Mouse (Mus musculus): ENCODE results near the gene Pfkfb3. TPM values are rescaled to one million over a fixed set of nuclear protein-coding genes. Genes with fewer than 3 reads are reported as not detected.
"Not testable (repeated sequence)": the region's sequence is repeated elsewhere in the genome, so short reads cannot be mapped to it uniquely, and the experiment has no call there.

The Pfkfb3 gene
- polyA plus RNA-seq, 1 experiment from 2014 or later, result 12.6 TPM

GRCm38 (mm10) chr2:11551726-11552125 is 2.2 kb downstream of the Pfkfb3 start:
- WGBS, result 29% methylated on average over 1 of the region's 1 CpGs
- Histone ChIP-seq H3K4me3 (no peak overlapping the region), H3K27me3 (replicated peaks) (0 out of 2 replicates have a peak, but pooled peaks cover 2% of the 10 kb centered on the region), H3K9me3 (replicated peaks) (0 out of 2 replicates have a peak, but pooled peaks cover 3% of the 10 kb centered on the region), H3K27ac (ENCODE audit: poor library complexity, severe bottlenecking) (no peak overlapping the region), H3K9ac (no peak overlapping the region), H3K4me2 (no peak overlapping the region), H3K4me1 (replicated peaks) (peaks cover 11% of the 10 kb centered on the region), H3K36me3 (no peaks in the 10 kb centered on the region)
- ATAC-seq (ENCODE audit: insufficient number of reproducible peaks, low FRiP score), result no peak

DNA sequence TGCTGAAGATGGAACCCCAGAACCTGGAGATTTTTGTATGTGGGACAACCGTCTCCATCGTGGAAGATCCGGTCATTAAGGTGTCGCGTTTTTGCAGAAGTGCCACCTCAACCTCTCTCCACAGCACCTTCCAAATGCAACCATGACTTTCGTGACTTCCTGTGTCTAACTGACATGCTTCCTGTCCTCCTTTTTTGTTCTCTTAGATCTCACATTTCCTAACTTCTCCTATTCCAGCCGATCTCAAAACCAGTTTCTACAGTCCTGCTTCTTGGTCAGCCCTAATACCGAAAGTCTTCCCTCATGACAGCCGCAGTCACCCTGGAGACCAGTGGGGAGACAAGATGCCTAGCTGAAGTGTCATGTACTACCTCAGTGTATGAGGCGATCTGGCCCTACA is 5.4 kb downstream of the Pfkfb3 start:
- Histone ChIP-seq H3K27ac (ENCODE audit: poor library complexity, severe bottlenecking) (no peak overlapping the region), H3K27me3 (replicated peaks) (0 out of 2 replicates have a peak, but pooled peaks cover 2% of the 10 kb centered on the region), H3K9ac (no peak overlapping the region), H3K4me3 (no peak overlapping the region), H3K4me1 (replicated peaks) (peaks cover 33% of the 10 kb centered on the region), H3K4me2 (no peak overlapping the region), H3K36me3 (no peaks in the 10 kb centered on the region), H3K9me3 (replicated peaks) (no peaks in the 10 kb centered on the region)
- 76% methylated on average over 10 of the region's 10 CpGs for WGBS
- ATAC-seq (ENCODE audit: insufficient number of reproducible peaks, low FRiP score), result no peak

DNA sequence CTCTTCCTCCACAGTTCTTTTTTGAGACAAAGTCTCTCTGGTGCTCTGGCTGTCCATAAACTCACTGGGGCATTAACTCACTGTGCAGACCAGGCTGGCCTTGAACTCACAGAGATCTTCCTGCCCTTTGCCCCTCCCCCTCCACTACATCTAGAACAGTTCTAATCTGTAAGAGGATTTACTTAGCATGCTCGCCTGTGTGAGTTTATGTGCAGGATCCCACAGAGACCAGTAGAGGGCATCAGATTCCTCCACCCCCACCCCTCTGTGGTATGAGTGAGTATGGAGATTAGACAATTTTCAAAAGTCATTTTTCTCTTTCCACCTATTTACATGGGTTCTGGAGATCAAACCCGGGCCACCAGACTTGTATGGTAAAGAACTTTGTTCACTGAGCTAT is 6.3 kb downstream of the Pfkfb3 start:
- Histone ChIP-seq H3K9ac (no peak overlapping the region), H3K4me2 (no peak overlapping the region), H3K36me3 (no peaks in the 10 kb centered on the region), H3K9me3 (replicated peaks) (no peaks in the 10 kb centered on the region), H3K27ac (ENCODE audit: poor library complexity, severe bottlenecking) (no peak overlapping the region), H3K4me3 (no peak overlapping the region), H3K27me3 (replicated peaks) (0 out of 2 replicates have a peak, but pooled peaks cover 2% of the 10 kb centered on the region), H3K4me1 (replicated peaks) (peaks cover 29% of the 10 kb centered on the region)
- no peak for ATAC-seq (ENCODE audit: insufficient number of reproducible peaks, low FRiP score)
- 63% methylated on average over 2 of the region's 2 CpGs for WGBS

DNA sequence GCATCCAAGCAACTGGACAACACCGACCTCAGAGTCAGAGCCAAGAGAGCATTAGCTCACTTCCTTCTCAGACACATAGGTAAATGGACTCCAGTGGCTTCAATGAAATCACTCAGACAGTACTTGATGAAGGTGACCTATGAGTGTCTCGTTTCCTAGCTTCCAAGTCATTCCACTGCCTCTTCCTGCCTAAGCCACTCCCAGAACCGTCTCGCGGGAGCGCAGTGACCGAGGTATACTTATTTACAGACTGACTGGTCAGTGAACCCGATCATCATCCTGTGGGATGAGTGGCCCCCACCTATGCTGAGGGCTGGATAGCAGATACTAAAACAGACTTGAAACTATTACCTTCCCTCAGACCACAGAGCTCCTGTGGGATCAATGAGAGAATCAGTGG is 7.8 kb downstream of the Pfkfb3 start:
- Histone ChIP-seq H3K27ac (ENCODE audit: poor library complexity, severe bottlenecking) (no peak overlapping the region), H3K27me3 (replicated peaks) (0 out of 2 replicates have a peak, but pooled peaks cover 2% of the 10 kb centered on the region), H3K4me3 (no peak overlapping the region), H3K9me3 (replicated peaks) (no peaks in the 10 kb centered on the region), H3K36me3 (no peaks in the 10 kb centered on the region), H3K4me1 (replicated peaks) (peaks cover 22% of the 10 kb centered on the region), H3K9ac (no peak overlapping the region), H3K4me2 (no peak overlapping the region)
- ATAC-seq (ENCODE audit: insufficient number of reproducible peaks, low FRiP score), result no peak
- WGBS, result 73% methylated on average over 8 of the region's 8 CpGs

GRCm38 (mm10) chr2:11545380-11545779 is 8.5 kb downstream of the Pfkfb3 start:
- 14% methylated on average over 1 of the region's 1 CpGs for WGBS
- Histone ChIP-seq H3K36me3 (no peaks in the 10 kb centered on the region), H3K4me2 (no peak overlapping the region), H3K4me1 (replicated peaks) (peaks cover 22% of the 10 kb centered on the region), H3K9me3 (replicated peaks) (no peaks in the 10 kb centered on the region), H3K9ac (no peak overlapping the region), H3K27ac (ENCODE audit: poor library complexity, severe bottlenecking) (no peak overlapping the region), H3K4me3 (no peak overlapping the region), H3K27me3 (replicated peaks) (0 out of 2 replicates have a peak, but pooled peaks cover 2% of the 10 kb centered on the region)
- ATAC-seq (ENCODE audit: insufficient number of reproducible peaks, low FRiP score), result no peak

GRCm38 (mm10) chr2:11544342-11544741 is 9.5 kb downstream of the Pfkfb3 start:
- WGBS, result 46% methylated on average over 5 of the region's 5 CpGs
- peak; percentile 20; the same call in 1 of the 2 replicates for ATAC-seq (ENCODE audit: insufficient number of reproducible peaks, low FRiP score)
- no peaks in the 10 kb centered on the region for H3K36me3 ChIP-seq
- H3K9me3 ChIP-seq (replicated peaks), result no peaks in the 10 kb centered on the region
- H3K9ac ChIP-seq, result no peak overlapping the region
- no peaks in the 10 kb centered on the region for H3K27me3 ChIP-seq (replicated peaks)
- peak overlapping the region; percentile 37; the same call in 1 of the 2 replicates for H3K27ac ChIP-seq (ENCODE audit: poor library complexity, severe bottlenecking)
- no peak overlapping the region for H3K4me2 ChIP-seq
- H3K4me1 ChIP-seq (replicated peaks), result peaks cover 22% of the 10 kb centered on the region
- H3K4me3 ChIP-seq, result no peak overlapping the region

GRCm38 (mm10) chr2:11543158-11543557 is 10.7 kb downstream of the Pfkfb3 start:
- H3K4me1 ChIP-seq (replicated peaks), result peaks cover 22% of the 10 kb centered on the region
- no peak overlapping the region for H3K4me2 ChIP-seq
- H3K4me3 ChIP-seq, result no peak overlapping the region
- no peak for ATAC-seq (ENCODE audit: insufficient number of reproducible peaks, low FRiP score)
- no peaks in the 10 kb centered on the region for H3K9me3 ChIP-seq (replicated peaks)
- H3K36me3 ChIP-seq, result no peaks in the 10 kb centered on the region
- H3K27me3 ChIP-seq (replicated peaks), result no peaks in the 10 kb centered on the region
- no peak overlapping the region for H3K27ac ChIP-seq (ENCODE audit: poor library complexity, severe bottlenecking)
- 76% methylated on average over 7 of the region's 7 CpGs for WGBS
- H3K9ac ChIP-seq, result no peak overlapping the region

DNA sequence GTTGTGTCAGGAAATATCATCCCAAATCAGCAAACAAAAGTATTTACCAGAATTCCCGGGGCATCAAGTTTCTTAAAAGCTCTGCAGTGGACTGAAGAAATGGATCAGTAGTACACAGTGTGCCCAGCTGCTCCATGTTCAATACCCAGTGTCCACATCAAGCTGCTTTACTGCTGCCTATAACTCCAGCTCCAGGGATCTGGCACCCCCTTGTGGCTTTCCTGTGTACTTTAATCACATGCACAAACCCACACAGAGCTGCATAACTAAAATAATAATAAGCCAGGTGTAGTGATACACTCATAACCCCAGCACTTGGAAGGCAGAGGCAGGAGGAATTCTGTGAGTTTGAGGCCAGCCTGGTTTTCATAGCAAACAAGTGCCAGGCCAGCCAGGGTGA is 11.2 kb downstream of the Pfkfb3 start:
- no peak overlapping the region for H3K4me2 ChIP-seq
- no peak overlapping the region for H3K4me3 ChIP-seq
- peaks cover 22% of the 10 kb centered on the region for H3K4me1 ChIP-seq (replicated peaks)
- 83% methylated on average over 1 of the region's 1 CpGs for WGBS
- no peak overlapping the region for H3K27ac ChIP-seq (ENCODE audit: poor library complexity, severe bottlenecking)
- no peaks in the 10 kb centered on the region for H3K9me3 ChIP-seq (replicated peaks)
- H3K36me3 ChIP-seq, result no peaks in the 10 kb centered on the region
- no peak overlapping the region for H3K9ac ChIP-seq
- no peak for ATAC-seq (ENCODE audit: insufficient number of reproducible peaks, low FRiP score)
- no peaks in the 10 kb centered on the region for H3K27me3 ChIP-seq (replicated peaks)

DNA sequence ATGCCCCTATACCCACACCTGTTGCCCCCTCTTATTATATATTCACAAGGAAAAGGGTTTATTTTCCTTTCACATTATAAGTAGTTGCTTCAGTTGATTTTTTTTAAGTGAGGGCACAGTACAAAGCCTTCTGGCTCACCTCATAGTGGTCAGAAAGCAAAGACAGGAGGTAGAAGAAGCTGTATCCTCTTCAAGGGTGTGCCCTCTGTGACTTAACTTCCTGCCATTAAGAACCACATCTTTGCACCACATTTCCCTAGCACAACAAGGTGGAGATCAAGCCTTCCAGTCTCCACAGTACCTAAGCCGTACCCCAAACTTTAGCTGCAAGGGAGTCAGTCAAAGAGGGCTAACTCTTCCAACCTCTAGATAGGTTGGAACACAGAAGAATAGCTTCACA is 11.8 kb downstream of the Pfkfb3 start:
- 84% methylated on average over 1 of the region's 1 CpGs for WGBS
- ATAC-seq (ENCODE audit: insufficient number of reproducible peaks, low FRiP score), result no peak
- no peak overlapping the region for H3K9ac ChIP-seq

DNA sequence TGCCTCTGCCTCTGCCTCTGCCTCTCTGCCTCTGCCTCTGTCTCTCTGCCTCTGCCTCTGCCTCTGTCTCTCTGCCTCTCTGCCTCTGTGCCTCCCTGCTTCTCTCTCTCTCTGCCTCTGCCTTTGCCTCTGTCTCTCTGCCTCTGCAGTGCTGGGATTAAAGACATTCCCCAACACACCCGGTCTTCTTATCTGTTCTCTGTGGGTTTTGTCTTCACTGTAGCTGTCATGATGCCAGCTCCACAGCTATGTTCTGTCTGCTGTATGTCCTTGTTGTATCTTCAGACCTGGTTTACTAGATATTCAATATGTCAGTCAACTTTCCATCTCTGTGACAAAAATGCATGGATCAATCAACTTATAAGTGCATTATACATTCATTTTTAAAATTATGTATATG is 12.3 kb downstream of the Pfkfb3 start:
- not testable (repeated sequence) for H3K4me2 ChIP-seq; H3K36me3 ChIP-seq; H3K4me3 ChIP-seq; ATAC-seq (ENCODE audit: insufficient number of reproducible peaks, low FRiP score); H3K27me3 ChIP-seq (replicated peaks); H3K9ac ChIP-seq; H3K27ac ChIP-seq (ENCODE audit: poor library complexity, severe bottlenecking); H3K9me3 ChIP-seq (replicated peaks)
- H3K4me1 ChIP-seq (replicated peaks), result peaks cover 22% of the 10 kb centered on the region
- WGBS, result 20% methylated on average over 1 of the region's 1 CpGs

More for the DNA sequence above, 11.8 kb downstream of the Pfkfb3 start:
- H3K9me3 ChIP-seq (replicated peaks), result no peaks in the 10 kb centered on the region
- H3K27ac ChIP-seq (ENCODE audit: poor library complexity, severe bottlenecking), result no peak overlapping the region
- H3K4me3 ChIP-seq, result no peak overlapping the region
- H3K36me3 ChIP-seq, result no peaks in the 10 kb centered on the region
- peaks cover 22% of the 10 kb centered on the region for H3K4me1 ChIP-seq (replicated peaks)
- no peak overlapping the region for H3K4me2 ChIP-seq
- no peaks in the 10 kb centered on the region for H3K27me3 ChIP-seq (replicated peaks)

- H3K27ac ChIP-seq (ENCODE audit: poor library complexity, severe bottlenecking), result no peak overlapping the region
- 64% methylated on average over 8 of the region's 8 CpGs for WGBS
Observed at GRCm38 (mm10) chr2:11535966-11536365, 17.9 kb downstream of the Pfkfb3 start.

GRCm38 (mm10) chr2:11535412-11535928 is 18.4 kb downstream of the Pfkfb3 start:
- Histone ChIP-seq H3K27me3 (replicated peaks) (no peaks in the 10 kb centered on the region), H3K9me3 (replicated peaks) (no peaks in the 10 kb centered on the region), H3K27ac (ENCODE audit: poor library complexity, severe bottlenecking) (no peak overlapping the region), H3K4me2 (peak overlapping the region; percentile 89), H3K9ac (peak overlapping the region; percentile 68), H3K36me3 (no peaks in the 10 kb centered on the region), H3K4me3 (peak overlapping the region; percentile 55), H3K4me1 (replicated peaks) (peaks cover 5% of the 10 kb centered on the region)
- peak; percentile 95 for ATAC-seq (ENCODE audit: insufficient number of reproducible peaks, low FRiP score)
- WGBS, result under 1% methylated on average over 32 of the region's 32 CpGs

More at GRCm38 (mm10) chr2:11535966-11536365, 17.9 kb downstream of the Pfkfb3 start:
- Histone ChIP-seq H3K4me3 (peak overlapping the region; percentile 55), H3K27me3 (replicated peaks) (no peaks in the 10 kb centered on the region), H3K4me2 (peak overlapping the region; percentile 89), H3K4me1 (replicated peaks) (peaks cover 5% of the 10 kb centered on the region), H3K9ac (no peak overlapping the region), H3K36me3 (no peaks in the 10 kb centered on the region), H3K9me3 (replicated peaks) (no peaks in the 10 kb centered on the region)
- ATAC-seq (ENCODE audit: insufficient number of reproducible peaks, low FRiP score), result no peak
